ENCODE assay signal across 8 mouse cellular contexts in genomic region chr1:134771353-134771752, GRCm38 (mm10).
DNase-seq lines count a peak whose midpoint lies in the region; ATAC-seq lines count a peak whose summit lies in the region.

No protein-coding gene starts in this region.

- WGBS in forebrain, embryonic 13.5 days, result 85% methylated on average over 6 of the region's 6 CpGs
- 78% methylated on average over 6 of the region's 6 CpGs for WGBS in hindbrain, embryonic 13.5 days

- peak overlapping the region; percentile 49 for H3K27ac ChIP-seq in brown adipose tissue, adult 24 weeks (replicated peaks; ENCODE audit: low read depth, low read length)
- no peak overlapping the region for H3K27ac ChIP-seq in forebrain, embryonic 13.5 days
- no peak overlapping the region for H3K27ac ChIP-seq in hindbrain, embryonic 13.5 days

- ATAC-seq in hematopoietic stem cell, adult 5-6 weeks (replicated peaks in 1 of 2; ENCODE audit: insufficient read depth in 1 of 2, low FRiP score in 2 of 2, low TSS enrichment in 1 of 2, low read depth in 1 of 2, poor library complexity in 2 of 2, severe bottlenecking in 2 of 2), result peak; percentile 59 to 66
- no peak for ATAC-seq in forebrain, embryonic 13.5 days
- ATAC-seq in hindbrain, embryonic 13.5 days (ENCODE audit: low FRiP score), result no peak

- no peaks in the 10 kb centered on the region for H3K27me3 ChIP-seq in forebrain, embryonic 13.5 days
- no peaks in the 10 kb centered on the region for H3K27me3 ChIP-seq in hindbrain, embryonic 13.5 days

- H3K9ac ChIP-seq in forebrain, embryonic 13.5 days, result no peak overlapping the region
- no peak overlapping the region for H3K9ac ChIP-seq in hindbrain, embryonic 13.5 days

- peaks cover 15% of the 10 kb centered on the region for H3K4me1 ChIP-seq in brown adipose tissue, adult 24 weeks (ENCODE audit: control insufficient read depth, insufficient read depth, insufficient read length, low read length)
- no peaks in the 10 kb centered on the region for H3K4me1 ChIP-seq in forebrain, embryonic 13.5 days
- peaks cover 15% of the 10 kb centered on the region for H3K4me1 ChIP-seq in hindbrain, embryonic 13.5 days (replicated peaks)

- H3K9me3 ChIP-seq in forebrain, embryonic 13.5 days (replicated peaks), result no peaks in the 10 kb centered on the region
- H3K9me3 ChIP-seq in hindbrain, embryonic 13.5 days, result no peaks in the 10 kb centered on the region

- no peak overlapping the region for H3K4me2 ChIP-seq in forebrain, embryonic 13.5 days
- H3K4me2 ChIP-seq in hindbrain, embryonic 13.5 days, result no peak overlapping the region

- peak; percentile 67 for DNase-seq in kidney, adult 11 months
- no peak for DNase-seq in kidney, postnatal 4 days
- DNase-seq in lung, postnatal 36 days, result peak; percentile 85
- no peak for DNase-seq in thymus, postnatal 4 days

- no peak overlapping the region for H3K4me3 ChIP-seq in brown adipose tissue, adult 24 weeks (ENCODE audit: insufficient read depth, low read depth, low read length)
- no peak overlapping the region for H3K4me3 ChIP-seq in forebrain, embryonic 13.5 days
- H3K4me3 ChIP-seq in hindbrain, embryonic 13.5 days, result no peak overlapping the region

- H3K36me3 ChIP-seq in forebrain, embryonic 13.5 days (ENCODE audit: poor library complexity, severe bottlenecking), result peaks cover 41% of the 10 kb centered on the region
- H3K36me3 ChIP-seq in hindbrain, embryonic 13.5 days, result peaks cover 41% of the 10 kb centered on the region

Comparison
In these comparisons a context has a peak if more than half of its experiments do, and no peak if none do; other contexts are left out.
1. DNase-seq: peak in kidney, adult 11 months (single experiment) and lung, postnatal 36 days (single experiment); none in kidney, postnatal 4 days (0 of 2) and thymus, postnatal 4 days (single experiment).
2. ATAC-seq: peak in hematopoietic stem cell, adult 5-6 weeks (2 of 2); none in forebrain, embryonic 13.5 days (single experiment) and hindbrain, embryonic 13.5 days (single experiment).